Mouse (Mus musculus): ENCODE data around the gene 1700020L24Rik.

Gene 1700020L24Rik

GRCm38 (mm10) chr11:83437377-83437776 is at the start of gene 1700020L24Rik:
1700020L24Rik (plus strand) TSS chr11:83437677.
- no peak for DNase-seq

DNA sequence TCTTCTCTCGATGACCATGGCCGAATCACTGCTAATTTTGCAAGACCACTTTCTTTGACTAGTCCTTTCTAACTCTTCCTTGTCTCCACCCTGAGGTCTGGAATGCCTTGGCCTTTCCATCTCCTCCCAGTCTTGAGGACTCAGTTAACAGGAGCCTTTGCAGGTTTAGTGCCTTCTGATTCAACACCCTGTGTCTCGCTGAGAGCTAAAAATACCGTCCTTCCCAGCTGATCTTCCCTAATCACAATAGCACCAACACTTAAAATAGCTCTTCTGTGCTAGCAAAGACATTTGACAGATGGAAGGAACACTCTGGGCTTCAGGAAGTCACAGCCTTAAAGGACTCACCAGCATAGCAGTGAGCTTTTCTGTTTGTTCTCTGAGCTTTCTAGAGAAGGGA is 44.4 kb upstream of the 1700020L24Rik start:
- no peak for DNase-seq

GRCm38 (mm10) chr11:83394802-83395439 is 42.6 kb upstream of the 1700020L24Rik start:
- peak; percentile 47 for DNase-seq

- no peak for DNase-seq
Measured at GRCm38 (mm10) chr11:83397626-83398025, 39.9 kb upstream of the 1700020L24Rik start.

GRCm38 (mm10) chr11:83398724-83399123 is 38.8 kb upstream of the 1700020L24Rik start:
- no peak for DNase-seq

- no peak for DNase-seq
Measured at GRCm38 (mm10) chr11:83403787-83404186, 33.7 kb upstream of the 1700020L24Rik start.

DNA sequence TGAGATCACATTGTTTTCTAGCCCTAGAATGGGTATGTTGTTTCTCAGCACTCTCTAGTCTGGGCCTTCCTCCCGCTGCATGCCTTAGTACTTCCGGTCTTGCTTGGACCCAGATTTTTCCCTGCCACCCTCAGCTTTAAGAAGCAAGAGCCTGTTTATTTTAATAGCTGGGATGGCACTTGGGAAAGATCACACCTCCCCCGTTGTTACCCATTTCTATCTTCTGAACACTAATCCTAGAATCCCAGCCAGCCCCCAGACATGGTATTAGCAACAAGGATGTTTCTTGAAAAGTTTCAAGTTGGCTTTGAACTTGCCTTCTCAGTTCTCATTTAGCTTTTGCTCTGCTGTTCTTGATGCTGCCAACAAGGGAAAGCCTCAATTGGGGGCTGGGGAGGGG is 31.1 kb upstream of the 1700020L24Rik start:
- no peak for DNase-seq

DNA sequence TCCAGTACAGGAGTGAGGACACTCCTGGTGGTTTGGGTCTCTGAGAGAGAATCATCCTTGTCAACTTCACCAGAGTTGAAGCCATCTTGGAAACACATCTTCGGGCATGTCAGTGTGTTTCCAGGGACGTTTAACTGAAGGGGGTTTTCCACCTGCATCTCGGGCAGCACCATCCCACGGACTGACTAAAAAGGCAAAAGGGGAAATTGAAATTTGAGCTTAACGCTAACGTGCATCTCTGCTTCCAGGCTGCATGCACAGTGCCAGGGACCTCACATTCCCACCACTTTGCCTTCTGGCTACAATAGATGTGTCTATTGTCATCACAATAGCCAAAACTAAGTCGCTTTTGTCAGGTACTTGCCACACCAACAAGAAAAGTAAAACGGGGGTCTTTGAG is 29.2 kb upstream of the 1700020L24Rik start:
- DNase-seq = no peak

- DNase-seq = peak; percentile 74
Measured at GRCm38 (mm10) chr11:83409087-83409754, 28.3 kb upstream of the 1700020L24Rik start, which contains the start of gene Rasl10b. Rasl10b (plus strand) TSS chr11:83409137.

DNA sequence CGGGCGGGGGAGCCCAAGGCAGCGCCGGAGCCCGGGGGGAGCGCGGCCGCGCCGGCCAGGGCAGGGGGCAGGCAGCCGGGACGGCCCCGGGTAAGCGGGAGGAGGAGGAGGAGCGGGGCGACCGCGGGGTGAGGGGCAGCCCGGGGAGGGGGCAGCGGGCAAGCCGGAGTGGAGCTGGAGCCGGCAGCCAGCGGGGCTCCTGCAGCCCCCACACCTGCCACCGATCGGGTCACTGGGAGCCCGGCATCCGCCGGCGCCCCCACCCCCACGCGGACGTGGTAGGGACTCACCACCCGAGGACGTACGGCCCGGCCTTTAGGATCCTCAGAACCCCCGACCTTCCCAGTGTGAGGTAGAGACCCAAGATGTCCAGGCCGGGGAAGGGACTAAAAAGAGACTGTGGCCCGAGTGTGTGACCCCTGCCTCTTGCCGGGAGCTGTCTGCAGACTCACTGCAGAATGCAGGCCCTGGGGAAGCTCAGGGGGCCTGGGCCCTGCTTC is 27.6 kb upstream of the 1700020L24Rik start:
- peak; percentile 47 for DNase-seq

DNA sequence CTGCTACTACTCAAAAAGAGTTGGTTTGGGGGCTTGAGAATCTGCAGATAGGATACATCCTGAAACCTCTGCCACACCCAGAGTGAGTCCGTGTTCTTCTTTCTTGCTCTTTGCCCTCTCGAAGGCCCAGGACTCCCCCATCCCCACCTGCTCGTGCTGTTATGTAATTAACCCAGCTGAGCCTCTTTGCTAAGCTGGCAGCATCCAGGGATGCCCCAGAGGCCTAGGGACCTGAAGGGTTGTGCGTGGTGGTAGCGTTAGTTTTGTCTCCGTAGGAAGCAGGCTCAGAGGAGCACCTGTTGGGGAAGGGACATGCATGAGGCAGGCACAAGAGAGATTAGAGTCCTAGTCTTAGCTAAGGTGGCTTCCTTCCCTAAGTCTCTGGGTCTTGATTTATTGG is 27.0 kb upstream of the 1700020L24Rik start:
- DNase-seq = no peak

DNA sequence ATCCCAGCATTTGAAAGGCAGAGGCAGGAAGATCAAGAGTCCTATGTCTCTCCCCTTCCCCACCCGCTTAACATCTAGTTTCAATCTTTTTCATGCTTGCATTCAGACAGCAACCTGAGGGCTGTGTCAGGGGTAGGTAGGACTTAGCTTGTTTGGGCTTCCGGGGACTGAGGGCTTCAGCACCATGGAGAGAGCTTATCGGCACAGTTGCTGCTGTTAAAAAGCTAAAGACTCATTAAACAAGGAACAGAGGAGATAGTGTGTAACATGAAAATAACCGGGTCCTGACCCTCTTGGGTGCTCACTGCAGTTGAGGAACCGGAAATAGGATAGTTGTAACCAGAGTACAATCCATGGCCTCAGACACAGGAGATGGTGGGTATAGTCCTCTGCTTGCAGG is 20.4 kb upstream of the 1700020L24Rik start:
- DNase-seq = peak; percentile 78

DNA sequence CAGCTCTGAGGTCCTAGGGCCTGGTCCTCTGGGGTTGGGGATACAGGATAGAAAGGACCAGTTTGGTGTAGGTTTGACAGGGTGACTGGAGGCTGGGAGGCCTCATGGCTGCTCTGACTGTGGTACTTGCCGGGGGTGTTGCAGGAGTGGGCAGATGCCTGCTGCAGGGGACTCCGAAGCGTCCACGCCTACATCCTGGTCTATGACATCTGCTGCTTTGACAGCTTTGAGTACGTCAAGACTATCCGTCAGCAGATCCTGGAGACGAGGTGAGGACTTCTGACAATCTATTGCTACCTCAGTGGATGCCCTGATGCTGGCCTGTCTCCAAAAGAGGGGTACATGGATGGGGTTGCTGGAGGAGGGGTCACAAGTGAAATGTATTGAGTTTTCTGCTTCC is 19.8 kb upstream of the 1700020L24Rik start:
- DNase-seq = no peak

DNA sequence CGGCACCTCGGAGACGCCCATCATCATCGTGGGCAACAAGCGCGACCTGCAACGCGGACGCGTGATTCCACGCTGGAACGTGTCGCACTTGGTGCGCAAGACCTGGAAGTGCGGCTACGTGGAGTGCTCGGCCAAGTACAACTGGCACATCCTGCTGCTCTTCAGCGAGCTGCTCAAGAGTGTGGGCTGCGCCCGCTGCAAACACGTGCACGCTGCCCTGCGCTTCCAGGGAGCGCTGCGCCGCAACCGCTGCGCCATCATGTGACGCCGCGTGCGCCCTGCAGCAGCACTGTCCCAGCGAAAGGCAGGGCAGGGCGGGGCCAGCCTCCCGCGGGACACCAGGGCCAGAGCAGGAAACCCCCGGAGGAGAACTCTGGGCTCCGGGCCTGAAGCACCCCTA is 18.9 kb upstream of the 1700020L24Rik start:
- peak; percentile 69 for DNase-seq

DNA sequence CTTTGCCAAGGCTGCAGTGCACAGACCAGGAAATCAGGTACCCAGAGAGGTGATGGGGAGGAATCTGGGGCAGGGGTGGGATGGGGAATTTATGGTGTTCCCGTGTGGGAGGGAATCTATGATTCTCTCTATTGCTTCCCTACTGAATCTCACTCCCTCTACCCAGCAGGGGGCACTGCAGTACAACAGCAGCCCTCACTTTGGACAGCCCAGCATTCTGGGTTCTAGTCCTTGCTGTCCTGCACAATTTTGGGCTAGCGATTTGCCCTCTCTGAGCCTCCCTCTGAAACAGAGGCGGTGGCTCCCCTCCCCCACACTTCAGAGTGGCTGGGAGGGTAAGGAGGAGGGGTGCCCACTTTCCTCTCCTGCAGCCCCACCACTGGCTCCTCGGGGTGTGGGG is 17.1 kb upstream of the 1700020L24Rik start:
- DNase-seq = peak; percentile 46

DNA sequence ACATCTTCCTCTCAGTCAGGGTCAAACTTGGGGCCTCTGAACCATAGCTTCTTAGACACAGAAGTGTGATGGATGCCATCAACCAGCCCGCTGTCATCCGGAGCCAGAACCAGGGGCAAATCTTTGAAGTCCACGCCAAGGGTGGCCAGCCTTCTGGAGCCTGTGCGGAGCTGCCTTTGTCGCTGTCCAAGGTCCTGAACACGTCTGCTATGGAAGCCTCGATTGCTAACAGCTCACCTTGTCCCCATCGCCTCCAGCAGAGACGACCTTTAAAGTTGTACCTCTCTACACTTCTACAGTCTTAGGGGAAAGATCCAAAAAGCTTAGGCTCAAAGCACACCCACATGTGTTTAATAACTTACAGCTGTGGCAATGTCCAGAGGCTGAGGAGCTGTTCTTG is 16.2 kb upstream of the 1700020L24Rik start:
- DNase-seq = peak; percentile 88

GRCm38 (mm10) chr11:83424681-83425080 is 12.8 kb upstream of the 1700020L24Rik start:
- peak; percentile 84 for DNase-seq

DNA sequence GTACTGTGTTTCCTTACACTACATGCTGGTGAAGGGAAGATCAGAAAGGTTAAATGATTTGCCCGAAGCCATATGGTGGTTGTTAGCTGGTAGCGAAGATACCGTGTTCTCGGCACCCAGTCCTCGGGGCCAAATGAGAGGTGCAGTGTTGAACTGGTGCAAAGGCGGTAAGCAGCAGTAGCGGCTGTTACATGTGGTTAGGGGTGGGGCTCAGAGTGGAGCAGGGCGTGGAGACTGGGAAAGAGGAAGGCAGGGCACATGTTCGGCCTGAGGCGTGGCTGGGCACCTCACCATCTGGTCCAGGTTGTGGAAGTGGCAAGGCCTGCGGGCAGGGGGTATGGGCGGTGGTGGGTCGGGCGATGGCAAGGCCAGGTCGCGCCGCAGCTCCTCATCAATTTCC is 10.5 kb upstream of the 1700020L24Rik start:
- no peak for DNase-seq

GRCm38 (mm10) chr11:83429355-83429754 is 8.1 kb upstream of the 1700020L24Rik start, which contains the start of gene Gas2l2:
Gas2l2 (minus strand) TSS chr11:83429455.
- DNase-seq = no peak

DNA sequence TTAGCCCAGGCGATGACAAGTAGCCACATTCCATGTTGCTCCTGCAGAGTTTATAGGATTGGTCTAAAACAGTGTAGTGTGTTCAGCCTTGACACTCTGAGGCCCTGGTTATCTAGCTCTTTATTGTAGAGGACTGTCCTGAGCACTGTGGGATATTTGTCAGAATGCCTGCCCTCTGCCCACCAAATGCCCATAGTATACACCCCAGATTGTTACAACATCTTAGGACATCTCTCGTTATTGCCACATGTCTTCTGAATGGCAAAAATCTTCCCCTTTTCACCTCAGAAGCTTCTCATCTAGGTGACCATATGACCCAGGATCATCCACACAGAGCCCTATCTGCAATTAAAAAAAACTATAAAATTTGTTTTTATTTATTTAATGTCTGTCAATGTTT is 4.9 kb upstream of the 1700020L24Rik start:
- no peak for DNase-seq

DNA sequence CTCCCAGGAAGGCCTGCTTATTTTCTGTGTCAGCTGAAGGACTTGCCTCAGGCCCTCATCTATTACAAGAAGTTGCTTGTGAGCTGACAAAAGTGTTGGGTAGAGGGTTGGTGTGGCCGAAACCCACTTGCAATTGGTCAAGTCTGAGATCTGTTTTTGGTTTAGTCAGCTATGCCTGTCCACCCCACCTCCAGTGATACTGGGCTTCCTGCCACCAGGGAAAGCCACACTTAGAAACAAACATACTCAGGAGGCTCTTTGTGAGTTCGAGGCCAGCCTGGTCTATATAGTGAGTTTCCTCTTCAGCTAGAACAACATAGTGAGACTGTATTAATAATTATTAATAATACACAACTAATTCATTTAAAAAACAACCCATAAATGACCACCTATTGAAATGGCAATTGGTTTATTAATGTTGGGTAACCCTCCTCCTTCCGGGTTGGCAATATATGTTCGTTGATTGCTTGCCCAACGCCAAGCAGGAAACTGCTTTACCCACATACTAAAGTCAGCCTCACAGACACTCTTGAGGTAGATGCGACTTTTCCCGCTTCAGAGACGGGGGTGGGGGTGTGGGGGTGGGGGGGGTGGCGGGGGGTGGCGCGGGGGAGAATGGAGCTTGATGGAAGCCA is 2.1 kb downstream of the 1700020L24Rik start:
- no peak for DNase-seq

DNA sequence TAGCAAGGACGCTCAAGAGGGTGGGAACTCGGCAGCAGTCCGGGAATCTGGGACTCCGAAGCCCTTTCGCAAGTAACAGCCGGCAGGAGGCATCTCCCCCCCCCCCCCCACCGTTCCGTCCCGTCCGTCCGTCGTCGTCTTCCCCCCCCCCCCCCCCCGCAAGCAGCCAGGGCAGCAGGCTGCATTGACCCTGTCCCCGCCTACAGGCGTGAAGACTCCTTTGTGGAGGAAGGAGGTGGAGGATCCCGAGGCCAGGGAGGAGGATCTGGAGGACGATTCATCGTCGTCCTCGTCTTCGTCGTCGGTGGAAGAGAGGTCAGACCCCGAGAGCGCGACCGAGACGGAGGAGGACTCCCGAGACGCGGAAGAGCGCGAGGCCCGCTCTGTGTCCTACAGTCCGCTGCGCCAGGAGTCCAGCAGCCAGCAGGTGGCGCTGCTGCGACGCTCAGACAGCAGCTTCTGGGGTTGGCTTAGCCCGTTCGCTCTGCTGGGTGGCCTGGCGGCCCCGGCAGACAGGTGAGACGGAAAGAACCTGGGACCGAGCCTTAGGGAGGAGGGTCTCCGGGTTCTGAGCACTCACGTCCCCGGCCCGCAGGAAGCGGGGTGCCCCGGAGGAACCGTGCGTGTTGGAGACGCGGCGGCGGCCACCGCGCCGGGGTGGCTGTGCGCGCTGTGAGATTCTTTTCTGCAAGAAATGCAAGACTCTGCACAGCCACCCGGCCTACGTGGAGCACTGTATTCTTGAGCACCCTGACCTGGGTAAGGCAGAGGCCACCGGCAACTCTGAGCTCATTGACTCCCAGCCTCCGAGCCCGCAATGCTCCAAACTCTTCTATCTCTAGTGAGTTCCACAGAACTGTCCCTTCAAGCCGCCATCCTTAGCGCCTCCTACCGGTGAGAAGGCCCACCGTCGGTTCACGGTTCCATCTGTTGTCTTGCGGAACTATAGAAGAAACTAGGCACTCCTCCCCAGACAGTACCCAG is 2.9 kb downstream of the 1700020L24Rik start:
- DNase-seq = peak; percentile 96

DNA sequence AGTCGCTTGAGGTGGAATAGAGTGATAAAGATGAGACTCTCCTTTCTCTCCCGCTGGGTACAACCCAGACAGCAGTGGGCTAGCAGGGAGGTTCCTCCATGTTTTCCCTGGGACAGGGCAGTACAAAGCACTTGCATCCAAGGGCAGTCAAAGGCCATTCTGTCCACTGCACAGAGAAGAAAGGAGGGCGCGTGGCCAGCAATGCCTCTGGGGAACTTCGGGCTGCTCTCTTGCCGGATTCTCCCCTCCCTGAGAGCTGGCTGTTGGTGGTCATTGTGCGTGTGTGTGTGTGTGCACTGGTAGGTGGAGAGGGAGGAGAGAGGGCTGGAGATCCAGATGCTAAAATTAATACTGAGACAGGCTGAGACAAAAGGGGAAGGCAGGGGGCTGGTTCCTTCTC is 3.8 kb downstream of the 1700020L24Rik start:
- no peak for DNase-seq

All from embryo, embryonic 11 days (tissue).